Mouse (Mus musculus): ENCODE measurements at regions not wholly inside any gene's neighbourhood (a gene's known extent, or its start where the extent isn't known, plus 50 kb on each side); places are given as distances from the start of the nearest gene placed in this dataset.

DNA sequence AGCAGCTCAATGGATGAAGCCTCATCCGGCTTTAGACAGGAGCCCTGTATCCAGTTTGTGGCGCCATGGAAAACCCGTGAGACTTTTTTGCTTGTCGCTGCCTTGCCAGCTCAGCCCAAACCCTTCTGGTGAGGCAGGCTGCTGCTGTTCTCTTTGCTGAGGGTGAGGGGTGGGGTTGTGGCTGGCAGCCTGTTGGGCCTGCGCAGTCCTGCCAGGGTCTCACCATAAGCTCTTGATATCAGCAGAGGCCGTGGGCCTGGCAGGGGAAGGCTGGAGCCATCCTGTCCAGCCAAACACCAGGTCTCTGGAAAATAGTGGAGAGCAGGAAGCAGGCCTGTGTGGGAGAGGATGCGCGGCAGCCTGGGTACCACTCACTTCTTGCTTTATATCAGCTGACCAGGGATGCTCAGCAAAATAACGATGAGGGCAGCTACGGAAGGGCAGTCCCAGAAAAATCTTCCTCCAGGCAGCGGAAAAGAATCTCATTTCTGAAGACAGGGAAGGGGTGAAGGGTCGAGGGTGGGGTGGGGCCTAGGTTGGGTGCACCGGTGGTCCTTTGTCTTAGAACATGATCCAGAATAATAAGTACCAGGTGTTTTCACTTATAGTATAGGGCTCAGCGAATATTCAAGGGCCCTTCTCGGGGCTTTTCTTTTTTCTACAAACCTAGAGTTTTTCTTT is 73.4 kb upstream of the Medag start:
- DNase-seq (ENCODE audit: low read depth, low spot score) = no peak

DNA sequence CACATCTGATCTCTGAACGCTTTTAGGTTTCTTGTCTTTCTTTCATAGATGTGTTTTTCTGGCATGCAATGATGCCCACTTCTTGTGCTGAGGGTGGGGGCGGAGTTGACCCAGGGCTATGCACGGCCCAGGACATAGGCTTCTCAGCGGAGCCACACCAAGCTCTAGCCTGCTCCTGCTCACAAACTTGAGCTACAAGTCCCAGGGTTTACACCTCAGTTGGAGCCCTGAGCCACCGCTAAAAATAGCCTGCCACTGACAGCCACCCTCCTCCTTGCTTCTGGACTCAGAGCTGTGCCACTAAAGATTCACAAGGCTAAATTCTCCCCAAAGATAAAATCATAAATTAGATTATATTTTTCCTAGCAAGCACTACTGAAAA is 72.9 kb upstream of the Medag start:
- DNase-seq (ENCODE audit: low read depth, low spot score) = no peak

DNA sequence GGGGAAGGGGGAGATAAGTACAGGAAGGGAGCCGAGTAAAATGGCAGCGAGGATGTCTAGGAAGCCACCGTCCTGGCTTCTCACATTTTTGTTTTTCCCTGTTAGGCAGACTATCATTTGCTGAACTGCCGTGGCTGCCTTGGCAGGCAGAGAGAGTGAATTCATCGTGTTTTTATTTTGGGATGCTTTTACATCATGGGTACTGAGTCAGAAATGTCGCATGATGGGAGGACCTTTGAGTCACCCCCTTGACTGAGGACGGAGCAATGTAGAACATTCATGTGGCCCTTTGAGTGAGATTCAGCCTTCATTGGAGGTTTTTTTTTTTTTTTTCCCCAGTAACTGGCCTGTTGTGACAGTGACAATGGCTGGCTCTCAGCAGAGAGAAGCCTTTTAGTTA is 71.2 kb upstream of the Medag start:
- no peak for DNase-seq (ENCODE audit: low read depth, low spot score)

DNA sequence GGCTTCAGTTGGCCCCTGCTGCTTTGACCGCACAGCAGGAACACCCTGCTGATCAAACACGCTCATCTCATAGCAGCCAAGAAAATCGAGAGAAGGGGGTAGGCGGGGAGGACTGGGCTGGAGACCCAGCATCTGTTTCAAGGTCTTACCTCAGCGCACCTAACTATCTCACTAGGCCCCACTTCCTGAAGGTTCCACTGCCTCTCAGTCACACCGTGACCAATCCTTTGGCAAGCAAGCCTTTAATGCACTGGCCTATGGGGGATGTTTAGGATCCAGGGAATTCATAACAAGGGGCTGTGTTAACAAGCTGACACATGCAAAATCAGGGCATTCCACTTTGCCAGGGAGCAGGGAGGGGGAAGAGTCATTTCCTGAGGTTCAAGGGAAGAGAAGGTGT is 70.1 kb upstream of the Medag start:
- peak; percentile 41 for DNase-seq (ENCODE audit: low read depth, low spot score)

DNA sequence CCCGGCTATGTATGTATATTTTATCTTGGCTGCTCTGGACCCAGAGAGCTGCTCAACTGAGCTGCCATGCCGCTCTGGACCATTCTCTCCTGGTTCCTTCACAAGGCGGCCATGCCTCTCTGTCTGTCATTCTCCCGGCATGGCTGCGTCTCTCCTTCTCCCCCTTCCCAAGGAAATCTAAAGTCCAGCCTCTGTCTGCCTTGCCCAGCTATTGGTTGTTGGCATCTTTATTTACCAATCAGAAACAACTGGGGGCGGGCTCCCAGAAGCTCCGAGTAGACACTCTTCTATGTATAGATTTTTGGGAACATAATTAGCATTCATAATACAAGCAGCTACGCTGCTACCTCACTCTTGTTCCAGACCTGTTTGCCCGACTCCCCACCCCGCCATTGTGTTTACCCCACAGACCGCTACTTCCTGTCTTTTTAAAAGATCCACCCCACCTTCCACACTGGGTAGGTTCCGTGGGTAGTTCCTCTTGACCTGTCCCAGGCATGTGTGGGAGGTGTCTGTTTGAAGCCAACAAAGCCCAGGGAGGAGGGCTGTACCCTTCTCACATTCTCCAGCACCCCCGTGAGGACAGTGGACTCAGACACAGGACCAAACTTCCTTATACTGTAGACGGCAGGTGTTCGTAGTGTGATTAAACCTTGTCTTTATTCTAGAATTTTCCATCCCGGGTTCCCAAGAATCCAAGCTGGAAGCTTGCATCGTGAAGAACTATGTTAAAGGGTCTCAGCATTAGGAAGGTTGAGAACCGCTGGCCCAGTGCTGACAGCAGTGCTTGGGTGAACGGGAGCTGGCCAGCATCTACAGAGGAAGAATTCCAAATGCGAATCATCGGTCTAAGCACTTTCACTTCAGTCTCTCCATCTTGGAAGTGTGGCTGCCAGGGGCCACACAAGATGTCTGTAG is 67.7 kb upstream of the Medag start:
- no peak for DNase-seq (ENCODE audit: low read depth, low spot score)

DNA sequence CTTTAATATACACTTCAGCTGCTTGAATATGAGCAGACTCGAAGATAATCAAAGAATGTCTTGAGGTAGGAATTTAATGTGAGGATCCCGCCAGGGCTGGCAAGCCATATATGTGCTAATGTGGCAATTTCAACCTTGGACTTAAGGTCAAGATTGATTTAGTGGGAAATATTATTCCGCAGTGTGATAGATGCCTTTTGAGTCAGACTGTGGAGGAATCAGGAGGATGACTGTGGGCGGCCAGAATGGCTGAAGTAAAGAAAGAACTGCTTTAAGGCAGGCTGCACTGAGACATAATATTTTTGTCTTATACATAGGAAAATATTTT is 67.1 kb upstream of the Medag start:
- no peak for DNase-seq (ENCODE audit: low read depth, low spot score)

DNA sequence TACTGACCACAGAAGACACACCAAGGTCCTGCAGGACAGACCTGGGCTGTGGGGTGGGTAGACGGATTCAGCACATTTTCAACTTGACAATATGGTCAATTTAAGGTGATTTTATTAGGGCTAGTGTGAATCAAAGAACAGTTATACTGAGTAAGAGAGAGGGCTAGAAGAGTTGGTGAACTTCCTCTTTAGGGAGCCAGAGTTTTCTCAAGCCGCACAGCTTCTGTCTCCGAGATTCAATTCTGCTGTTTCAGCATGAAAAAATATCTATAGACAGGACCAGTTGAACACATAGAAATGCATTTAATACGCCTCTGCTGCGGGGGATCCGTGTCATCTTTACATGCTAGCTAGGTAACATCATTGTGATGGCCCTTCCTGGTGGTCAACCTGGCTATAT is 66.4 kb upstream of the Medag start:
- no peak for DNase-seq (ENCODE audit: low read depth, low spot score)

DNA sequence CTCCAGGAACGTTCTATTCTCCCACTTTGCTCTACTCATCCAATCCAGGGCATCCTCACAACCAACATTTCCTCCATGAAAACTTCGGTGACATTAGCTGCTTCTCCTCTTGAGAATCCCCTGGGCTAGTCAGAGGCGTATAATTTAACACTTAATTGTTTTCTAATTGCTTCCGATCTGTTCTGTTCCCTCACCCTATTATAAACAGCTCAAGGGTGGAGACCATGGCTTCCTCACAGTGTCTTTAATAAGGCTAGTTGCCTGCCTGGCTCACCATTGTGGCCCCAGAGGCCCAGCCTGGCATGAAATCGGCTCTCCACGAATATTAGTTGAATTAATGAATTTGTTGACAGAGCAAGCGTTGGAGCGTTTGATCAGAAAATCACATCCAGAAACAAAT is 61.9 kb upstream of the Medag start:
- no peak for DNase-seq (ENCODE audit: low read depth, low spot score)

DNA sequence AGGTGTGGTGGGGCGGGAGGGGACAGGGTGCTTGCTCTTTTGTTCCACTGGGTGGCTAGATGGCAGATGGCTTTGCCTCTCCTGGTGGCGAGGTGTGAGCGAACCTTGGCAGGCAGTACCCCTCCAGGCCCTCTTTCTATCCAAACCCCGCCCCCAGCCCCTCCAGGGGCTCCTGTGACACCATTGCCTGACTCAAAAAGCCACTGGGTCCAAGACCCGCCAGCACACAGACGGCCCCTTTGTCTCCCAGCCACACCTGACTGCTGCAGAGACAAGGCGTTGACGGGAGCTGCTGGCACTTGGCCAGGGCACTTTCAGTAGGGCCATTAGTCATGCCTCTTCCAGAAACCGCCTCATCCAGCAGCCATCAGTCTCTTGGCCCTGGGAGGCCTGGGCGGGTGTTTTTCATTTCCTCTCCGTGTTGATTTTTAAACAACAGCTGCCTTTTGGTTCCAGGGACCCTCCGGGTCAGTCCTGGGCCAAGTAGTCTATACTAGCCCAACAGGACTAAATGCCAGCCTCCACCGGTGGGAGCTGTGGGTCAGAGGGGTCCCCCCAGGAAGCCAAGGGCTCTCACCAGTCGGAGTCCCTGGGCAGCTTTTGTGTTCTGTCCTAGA is 58.4 kb upstream of the Medag start:
- DNase-seq (ENCODE audit: low read depth, low spot score) = peak; percentile 93

DNA sequence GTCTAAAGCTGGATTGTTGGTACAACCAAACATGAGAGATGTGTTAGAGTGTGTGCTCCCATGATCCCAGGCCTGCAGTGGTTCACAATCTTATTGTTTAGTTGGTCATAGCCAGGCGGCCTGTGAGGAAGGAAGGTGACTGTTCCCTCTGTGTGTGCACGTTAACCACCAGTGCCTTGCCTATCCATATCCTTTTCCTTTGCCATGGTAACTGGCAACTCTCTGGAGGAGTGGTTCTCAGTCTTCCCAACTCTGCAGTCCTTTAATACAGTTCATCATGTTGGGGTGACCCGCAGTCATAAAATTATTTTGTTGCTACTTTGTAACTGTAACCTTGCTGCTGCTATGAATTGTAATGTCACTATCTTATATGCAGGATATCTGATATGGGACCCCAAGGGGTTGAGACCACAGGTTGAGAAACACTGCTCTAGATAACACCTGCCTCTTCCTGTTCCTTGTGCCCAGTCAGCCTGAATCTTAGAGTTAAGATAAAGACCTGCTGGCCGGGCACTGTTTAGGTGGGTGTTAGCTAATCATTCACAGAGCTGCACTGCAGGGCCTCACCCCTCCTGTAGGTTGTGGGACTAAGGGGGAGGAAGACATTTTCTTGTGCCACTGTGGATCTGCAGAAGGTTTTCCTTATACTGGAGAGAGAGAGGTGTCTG is 57.0 kb upstream of the Medag start:
- DNase-seq (ENCODE audit: low read depth, low spot score) = no peak

DNA sequence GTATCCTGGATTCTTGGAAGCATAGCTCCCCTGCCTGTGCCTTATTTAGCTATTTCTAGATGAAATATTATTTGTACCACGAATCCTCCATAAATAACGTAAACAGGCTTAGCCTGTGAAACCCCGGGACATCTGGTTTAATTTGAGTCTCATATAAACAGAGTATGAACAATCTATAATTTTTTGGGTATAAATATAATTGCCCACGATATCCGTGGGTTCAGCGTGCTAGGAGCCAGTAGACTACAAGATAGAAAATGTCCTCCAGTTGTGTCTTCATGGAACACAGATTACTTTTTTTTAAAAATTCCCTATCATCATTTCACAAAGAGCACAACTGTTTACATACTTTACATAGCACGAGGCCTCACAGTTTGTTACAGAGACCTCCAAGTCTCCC is 56.4 kb upstream of the Medag start:
- no peak for DNase-seq (ENCODE audit: low read depth, low spot score)

DNA sequence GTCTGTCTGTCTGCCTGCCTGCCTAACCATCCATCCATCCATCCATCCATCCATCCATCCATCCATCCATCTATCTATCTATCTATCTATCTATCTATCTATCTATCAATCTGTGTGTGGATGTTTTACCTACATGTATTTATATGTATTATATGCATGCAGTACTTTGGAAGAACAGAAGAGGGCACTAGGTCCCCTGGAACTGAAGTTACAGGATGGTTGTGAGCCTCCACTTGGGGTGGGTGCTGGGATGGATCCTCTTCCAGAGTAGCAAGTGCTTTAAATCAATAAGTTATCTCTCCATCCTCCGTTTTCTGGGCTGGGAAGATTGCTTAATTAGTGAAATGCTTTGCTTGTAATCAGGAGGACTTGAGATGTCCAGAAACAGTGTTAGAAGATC is 54.6 kb upstream of the Medag start:
- no peak for DNase-seq (ENCODE audit: low read depth, low spot score)

Data from forelimb bud, embryonic 11.5 days (tissue).